Mouse (Mus musculus) adrenal gland, adult 18-20 months (tissue): Measurements from ENCODE around the gene Gm13889. TPM values are rescaled to one million over a fixed set of nuclear protein-coding genes. Genes with fewer than 3 reads are reported as not detected.

Experiments
- DNase-seq, 2 experiments: peaks; one replicate each; pipeline ENCODE4 v3.0.0; 2021 to 2022; ENCODE audit warnings: low spot score in 2 of 2
- long read RNA-seq, 2 experiments: library from polyadenylated mRNA; stranded (forward); transcript quantifications; one replicate each; pipeline ENCODE4 v2.0.0; 2021
- total RNA-seq, 2 experiments: library from RNA; stranded (reverse); gene quantifications; 1 replicate in 1 of 2; 2 replicates in 1 of 2; pipeline ENCODE4 v1.2.3; 2021

Gm13889 gene
- total RNA-seq: 10 to 100 TPM; 68.0 to 79.5 TPM
- long read RNA-seq, experiment 1, transcript Gm13889-201 (1 exons, 1,386 nt): major isoform, 27 of 27 reads
- long read RNA-seq, experiment 1, partial matches to known transcripts: 0 of 27 reads
- long read RNA-seq, experiment 1, other reads (novel, unspliced or antisense): 0 of 27 reads
- long read RNA-seq, experiment 2, transcript Gm13889-201 (1 exons, 1,386 nt): major isoform, 26 of 26 reads
- long read RNA-seq, experiment 2, partial matches to known transcripts: 0 of 26 reads
- long read RNA-seq, experiment 2, other reads (novel, unspliced or antisense): 0 of 26 reads

GRCm38 (mm10) chr2:93956908-93957784 is at the start of gene Gm13889:
Gm13889 (minus strand) TSS chr2:93957201.
- peak; percentile 73 to 75 for DNase-seq

GRCm38 (mm10) chr2:94002331-94002730 is 45.3 kb upstream of the Gm13889 start:
- peak; percentile 91 to 93 for DNase-seq

GRCm38 (mm10) chr2:94001918-94002317 is 44.9 kb upstream of the Gm13889 start:
- DNase-seq: no peak

- no peak for DNase-seq
Observed at GRCm38 (mm10) chr2:94001411-94001810, 44.4 kb upstream of the Gm13889 start.

GRCm38 (mm10) chr2:93996254-93996653 is 39.3 kb upstream of the Gm13889 start, which contains the start of gene Gm27027:
Gm27027 (minus strand) TSS chr2:93996354.
- no peak for DNase-seq

GRCm38 (mm10) chr2:93992810-93993209 is 35.8 kb upstream of the Gm13889 start:
- DNase-seq: no peak

GRCm38 (mm10) chr2:93992259-93992658 is 35.3 kb upstream of the Gm13889 start:
- DNase-seq: no peak

- DNase-seq: no peak
Observed at GRCm38 (mm10) chr2:93991336-93991735, 34.3 kb upstream of the Gm13889 start.

GRCm38 (mm10) chr2:93988440-93988839 is 31.4 kb upstream of the Gm13889 start:
- DNase-seq: no peak

GRCm38 (mm10) chr2:93982457-93983235 is 25.6 kb upstream of the Gm13889 start:
- no peak for DNase-seq

GRCm38 (mm10) chr2:93979249-93980120 is 22.5 kb upstream of the Gm13889 start:
- peak; percentile 57 to 61 for DNase-seq

GRCm38 (mm10) chr2:93976436-93977252 is 19.6 kb upstream of the Gm13889 start:
- peak; percentile 47 to 55 for DNase-seq

- no peak for DNase-seq
Observed at GRCm38 (mm10) chr2:93975526-93976435, 18.8 kb upstream of the Gm13889 start.

- no peak for DNase-seq
Observed at GRCm38 (mm10) chr2:93975041-93975440, 18.0 kb upstream of the Gm13889 start.

- no peak for DNase-seq
Observed at GRCm38 (mm10) chr2:93971647-93972046, 14.6 kb upstream of the Gm13889 start.

GRCm38 (mm10) chr2:93964494-93965160 is 7.6 kb upstream of the Gm13889 start:
- DNase-seq: no peak

GRCm38 (mm10) chr2:93963802-93964201 is 6.8 kb upstream of the Gm13889 start:
- no peak for DNase-seq

GRCm38 (mm10) chr2:93961716-93962115 is 4.7 kb upstream of the Gm13889 start:
- no peak for DNase-seq
